Mouse (Mus musculus) stomach, postnatal 0 days (tissue): ENCODE measurements around the gene Exoc6.

Experiments used
- CTCF ChIP-seq: IDR thresholded peaks from 2 replicates; pipeline ENCODE4 v1.5.1; 2016; ENCODE audit warnings: antibody characterized with exemption, low read depth, mild to moderate bottlenecking, moderate library complexity
- EP300 ChIP-seq: optimal IDR thresholded peaks from 2 replicates; pipeline ENCODE3; 2016; ENCODE audit warnings: antibody characterized with exemption

GRCm38 (mm10) chr19:37579607-37580006, 29.4 kb downstream of the Exoc6 start:
- TF ChIP-seq CTCF (no peak), EP300 (no peak)
